Mouse (Mus musculus) macrophage (primary cell): Measurements from ENCODE around the gene Srr. TPM values are rescaled to one million over a fixed set of nuclear protein-coding genes. Genes with fewer than 3 reads are reported as not detected.

Experiments
- H3K27ac ChIP-seq: fragments of 350-480 bp; formaldehyde crosslinking; 2 replicates; pipeline ENCODE4 v1.9.0; 2021
- H3K36me3 ChIP-seq: fragments of 350-480 bp; formaldehyde crosslinking; 2 replicates; pipeline ENCODE4 v1.9.0; 2021; ENCODE audit errors: inconsistent target
- H3K4me3 ChIP-seq: fragments of 350-480 bp; formaldehyde crosslinking; 2 replicates; pipeline ENCODE4 v1.9.0; 2021; ENCODE audit errors: inconsistent target
- H3K79me2 ChIP-seq: fragments of 350-480 bp; formaldehyde crosslinking; 2 replicates; pipeline ENCODE4 v1.9.0; 2021; ENCODE audit errors: inconsistent target
- WGBS: methylation state at CpG from one replicate; pipeline ENCODE4 v1.1.7; 2026; ENCODE audit warnings: inconsistent platforms; ENCODE audit not compliant: missing documents; 5-methylcytosine and 5-hydroxymethylcytosine counted together
- polyA plus RNA-seq: library from polyadenylated mRNA; stranded (reverse); fragments of 250-400 nt; gene quantifications from 3 replicates; pipeline ENCODE4 v1.2.4, GENCODE M21; 2018; ENCODE audit warnings: inconsistent platforms

The Srr gene
- polyA plus RNA-seq, 1 experiment from 2014 or later = 19.2 TPM

DNA sequence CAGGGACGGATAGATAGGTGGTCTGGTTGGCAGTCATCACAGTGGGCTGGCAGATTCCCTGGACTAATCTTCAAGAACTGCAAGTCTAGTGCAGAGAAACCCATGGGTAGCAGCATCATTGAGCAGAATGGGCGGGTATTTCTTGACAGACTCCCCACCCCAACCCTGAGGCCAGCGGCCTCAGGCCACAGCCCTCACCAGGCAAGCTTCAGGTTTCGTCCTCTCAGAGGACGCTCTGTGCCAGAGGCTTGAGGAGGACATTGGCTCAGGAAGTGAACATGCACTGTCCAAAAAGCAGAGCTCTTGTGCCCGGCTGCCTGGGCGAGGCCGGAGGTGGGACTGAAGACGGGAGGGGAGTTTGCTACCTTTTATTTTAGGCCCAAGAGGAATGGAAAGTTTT lies 61.3 kb downstream of the Srr start:
- WGBS = 95% methylated on average over 9 of the region's 9 CpGs
- Histone ChIP-seq H3K79me2 (no peaks in the 10 kb centered on the region), H3K4me3 (no peak overlapping the region)

DNA sequence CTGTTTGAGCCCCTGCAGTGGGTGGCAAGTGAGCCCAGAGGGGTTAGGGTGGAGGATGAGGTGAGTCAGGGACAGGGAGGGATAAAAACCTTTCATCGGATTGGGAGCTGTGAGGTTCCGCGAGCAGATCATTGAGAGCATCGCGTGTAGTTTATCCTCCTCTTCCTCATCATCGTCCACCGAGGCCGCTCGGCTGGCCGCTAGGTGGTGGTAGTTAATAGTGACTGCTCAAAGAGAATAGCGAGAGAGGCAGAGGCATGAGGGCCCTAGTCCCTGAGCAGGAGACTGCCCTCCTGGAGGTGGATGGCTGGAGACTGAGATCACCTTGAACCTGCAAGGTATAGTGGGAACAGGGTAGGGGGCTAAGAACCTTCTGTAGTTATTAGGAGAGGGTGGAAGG lies 62.3 kb downstream of the Srr start:
- Histone ChIP-seq H3K4me3 (no peak overlapping the region), H3K27ac (no peak overlapping the region), H3K79me2 (no peaks in the 10 kb centered on the region), H3K36me3 (no peaks in the 10 kb centered on the region)
- WGBS = 79% methylated on average over 11 of the region's 11 CpGs

More for the DNA sequence above, 61.3 kb downstream of the Srr start:
- no peaks in the 10 kb centered on the region for H3K36me3 ChIP-seq
- H3K27ac ChIP-seq = no peak overlapping the region

DNA sequence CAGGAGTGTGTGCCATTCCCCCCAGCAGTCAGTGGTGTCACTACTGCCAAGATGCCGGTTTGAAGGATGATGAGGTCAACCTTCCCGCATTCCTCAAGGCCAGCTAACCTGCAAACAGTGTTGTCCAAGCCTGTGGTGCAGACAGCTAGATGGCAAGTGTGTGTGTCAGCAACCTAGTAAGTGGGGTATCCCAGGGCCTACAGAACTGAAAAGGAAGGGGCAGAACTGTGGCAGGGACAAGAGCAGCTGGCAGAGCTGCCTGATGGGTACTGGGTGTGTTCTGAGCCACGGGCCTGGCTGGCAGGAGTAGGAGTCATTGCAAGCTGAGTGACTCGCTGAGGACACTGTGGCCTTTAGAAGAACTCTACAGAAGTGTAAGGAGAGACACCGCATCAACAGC lies 63.6 kb downstream of the Srr start:
- Histone ChIP-seq H3K27ac (no peak overlapping the region), H3K4me3 (no peak overlapping the region), H3K36me3 (no peaks in the 10 kb centered on the region), H3K79me2 (no peaks in the 10 kb centered on the region)
- 95% methylated on average over 5 of the region's 5 CpGs for WGBS

DNA sequence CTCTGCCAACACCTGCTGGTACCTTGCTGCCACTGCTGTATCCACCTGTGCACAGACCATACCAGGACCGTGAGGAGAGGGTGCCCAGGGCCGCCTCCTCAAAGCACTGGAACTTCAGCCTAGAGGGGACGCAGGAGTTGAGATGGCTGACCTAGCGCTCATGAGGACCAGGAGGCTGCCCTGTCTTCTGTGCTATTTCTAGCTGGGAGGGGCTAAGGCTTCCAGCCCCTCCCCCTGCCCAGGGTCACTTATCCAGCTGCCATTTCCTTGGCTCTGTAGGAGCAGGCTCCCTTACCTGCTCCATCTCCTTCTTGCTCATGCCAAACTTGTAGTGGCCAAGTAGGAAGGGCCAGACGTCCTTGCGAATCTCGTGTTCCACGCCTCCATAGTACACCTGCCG lies 68.0 kb downstream of the Srr start:
- WGBS = 97% methylated on average over 9 of the region's 9 CpGs
- no peak overlapping the region for H3K27ac ChIP-seq
- no peaks in the 10 kb centered on the region for H3K79me2 ChIP-seq
- H3K36me3 ChIP-seq = no peaks in the 10 kb centered on the region
- H3K4me3 ChIP-seq = no peak overlapping the region

Other genes starting within 250 kb of the Srr start
- 65.1 to 129 TPM (median 83.5 TPM) in 3 replicates for gene Pafah1b1, start 201.3 kb downstream of the Srr start, polyA plus RNA-seq
- 8.7 to 21.0 TPM (median 15.0 TPM) in 3 replicates for gene Mettl16, start 155.1 kb downstream of the Srr start, polyA plus RNA-seq
- gene Mnt, start 95.0 kb downstream of the Srr start, polyA plus RNA-seq = 21.8 to 49.6 TPM (median 29.0 TPM) in 3 replicates
- gene Sgsm2, start 28.9 kb downstream of the Srr start, polyA plus RNA-seq = 3.6 to 3.9 TPM (median 3.8 TPM) in 3 replicates
- gene Tsr1, start 27.9 kb downstream of the Srr start, polyA plus RNA-seq = 10.4 to 45.5 TPM (median 21.3 TPM) in 3 replicates
- gene Smg6, start 125 bp downstream of the Srr start, polyA plus RNA-seq = 9.2 to 19.0 TPM (median 10.1 TPM) in 3 replicates
- gene Hic1, start 243.6 kb upstream of the Srr start, polyA plus RNA-seq = 0.06 TPM in 1 of 3 replicates, not detected in the others